Mouse (Mus musculus) ES-CJ7 (cell line): ENCODE data around the gene Rarres1.

ENCODE experiments used
- DNase-seq: peaks from one replicate; pipeline ENCODE4 v3.0.0; 2011; ENCODE audit warnings: low read depth, low spot score

Gene Rarres1

DNA sequence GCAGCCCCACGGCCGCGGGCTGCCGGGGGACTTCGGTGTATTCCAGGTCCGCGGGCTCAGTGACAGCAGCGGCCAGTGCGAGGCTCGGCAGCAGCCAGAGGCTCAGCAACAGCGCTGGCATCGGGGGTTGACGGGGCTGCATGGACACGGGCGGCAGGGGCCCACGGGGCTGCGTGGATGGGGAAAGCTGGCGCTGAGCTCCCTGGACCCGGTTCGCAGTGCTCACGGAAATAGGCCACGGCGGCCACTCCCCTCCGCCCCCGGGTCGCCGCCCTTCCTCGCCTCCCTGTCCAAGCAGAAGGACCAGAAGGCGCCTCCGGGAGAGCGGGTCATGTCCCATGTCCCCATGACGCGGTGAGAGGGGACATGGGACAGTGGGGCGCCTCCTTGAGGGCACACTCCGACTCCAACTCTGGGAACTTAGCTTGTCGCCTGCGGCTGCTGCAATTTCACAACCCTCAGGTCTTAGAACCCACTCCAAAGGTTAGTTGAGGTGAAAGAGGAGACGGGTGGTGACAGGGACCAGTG lies at the start of gene Rarres1:
Gene Rarres1 (minus strand): TSS at position 250 of the 528 bp plus-strand sequence.
- peak; percentile 20 for DNase-seq

DNA sequence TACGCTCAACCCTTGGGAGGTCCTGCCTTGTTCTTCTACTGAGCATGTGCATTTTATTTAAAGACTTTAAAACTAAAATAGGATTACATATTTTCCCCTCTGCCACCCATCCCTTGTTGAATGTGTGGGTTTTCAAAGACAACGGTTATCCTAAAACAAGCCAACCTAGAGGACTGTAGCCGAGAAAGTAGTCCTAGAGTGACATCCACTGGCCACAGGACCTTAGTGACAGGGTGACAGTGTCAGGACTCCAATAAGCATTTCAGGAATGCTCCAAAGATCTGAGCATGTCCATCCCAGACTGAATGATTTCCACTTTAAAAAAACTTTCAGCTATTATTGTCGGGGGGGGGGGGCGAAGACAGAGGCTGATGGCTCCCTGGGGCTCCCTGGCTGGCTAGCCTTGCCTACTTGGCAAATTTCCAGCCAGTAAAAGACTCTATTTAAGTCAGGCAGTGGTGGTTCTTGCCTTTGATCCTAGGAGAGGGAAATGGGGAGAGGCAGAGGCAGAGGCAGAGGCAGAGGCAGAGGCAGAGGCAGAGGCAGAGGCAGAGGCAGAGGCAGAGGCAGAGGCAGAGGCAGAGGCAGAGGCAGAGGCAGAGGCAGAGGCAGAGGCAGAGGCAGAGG lies 49.5 kb upstream of the Rarres1 start:
- DNase-seq, result peak; percentile 23

DNA sequence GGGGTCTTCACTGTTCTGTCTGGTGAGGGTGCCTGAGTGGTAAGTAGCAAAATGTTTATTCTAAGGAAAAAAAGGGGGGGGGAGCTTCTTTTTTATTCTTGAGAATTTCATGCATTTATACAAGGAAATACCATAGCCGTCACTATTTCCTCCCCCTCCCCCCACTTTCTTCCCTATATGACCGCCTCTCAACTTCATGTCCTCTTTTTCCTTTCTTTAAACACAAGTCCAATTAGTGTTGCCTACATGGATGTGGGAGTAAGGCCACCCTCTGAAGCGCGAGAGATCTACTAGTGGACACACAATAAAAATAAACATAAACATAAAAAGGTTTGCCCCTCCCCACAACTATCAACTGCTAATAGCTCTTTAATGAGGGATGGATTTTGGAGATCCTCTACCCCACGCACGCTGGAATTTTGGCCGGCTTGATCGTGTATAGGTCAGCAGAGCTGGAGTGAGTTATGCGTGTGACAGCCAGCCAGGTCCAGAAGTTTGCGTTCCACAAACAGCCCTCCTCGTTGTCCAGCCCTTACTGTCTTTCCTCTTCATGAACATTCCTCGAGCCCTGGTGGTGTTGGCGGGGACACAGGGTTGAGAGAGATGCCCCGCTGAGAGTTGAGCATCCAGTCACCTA lies 42.5 kb upstream of the Rarres1 start:
- no peak for DNase-seq

DNA sequence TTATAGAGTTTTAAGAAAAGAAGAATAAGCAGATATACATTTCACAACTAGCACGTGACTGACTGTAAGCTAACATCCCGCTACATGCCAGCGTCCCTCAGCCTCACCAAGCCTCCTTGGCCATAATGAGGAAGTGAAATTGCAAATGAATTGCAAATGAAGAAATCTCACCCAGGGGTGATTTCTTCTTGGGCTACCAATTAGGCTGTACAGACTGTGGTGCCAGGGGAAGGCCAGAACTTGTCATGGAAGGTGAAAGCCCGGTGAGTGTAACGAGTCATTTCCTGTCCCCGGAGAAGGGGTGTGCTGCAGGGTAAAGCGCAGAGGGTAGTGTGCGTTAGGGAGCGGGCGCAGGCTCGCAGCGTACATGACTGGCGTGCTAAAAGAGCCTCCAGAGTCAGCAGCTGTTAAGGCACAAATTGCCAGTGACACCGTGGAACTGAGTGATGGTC lies 41.9 kb upstream of the Rarres1 start:
- DNase-seq, result no peak

DNA sequence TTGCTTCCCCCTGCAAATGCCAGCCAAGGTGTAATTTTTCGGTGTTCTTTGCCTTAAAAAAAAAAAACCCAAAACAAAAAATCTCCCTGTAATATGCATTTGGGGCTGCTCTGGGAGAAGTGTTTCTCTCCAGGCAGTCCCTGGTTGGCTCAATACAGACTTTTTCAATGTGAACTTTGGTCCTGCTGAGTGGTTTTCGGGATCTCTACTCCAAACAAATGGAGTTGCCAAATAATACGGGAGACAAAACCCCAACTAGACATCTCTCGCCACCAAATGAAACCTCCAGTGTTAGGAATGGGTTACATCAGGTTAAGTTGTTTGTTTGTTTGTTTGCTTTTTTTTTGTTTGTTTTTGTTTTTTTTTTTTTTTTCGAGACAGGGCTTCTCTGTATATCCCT lies 39.9 kb upstream of the Rarres1 start:
- no peak for DNase-seq

DNA sequence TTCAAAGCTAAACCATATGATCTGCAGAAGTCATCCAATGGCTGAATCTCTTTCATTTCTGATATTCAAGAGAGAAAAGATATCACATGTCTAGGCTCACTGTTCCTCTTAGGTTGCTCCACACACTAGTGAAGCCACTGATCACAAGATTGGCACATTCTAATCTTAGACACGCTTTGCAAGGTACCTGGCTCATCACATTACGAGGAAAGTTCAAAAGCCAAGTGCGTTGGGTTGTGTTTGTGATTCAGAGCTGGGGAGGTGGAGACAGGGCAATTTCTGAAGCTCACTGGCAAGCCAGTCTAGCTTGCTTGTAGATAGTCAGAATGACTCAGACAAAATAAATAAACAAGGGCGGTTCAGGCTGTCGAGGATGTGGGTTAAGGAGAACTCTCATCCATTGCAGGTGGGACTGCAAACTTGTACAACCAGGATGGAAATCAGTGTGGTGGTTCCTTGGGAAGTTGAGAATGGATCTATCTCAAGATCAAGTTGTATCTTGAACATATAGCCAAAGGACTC lies 38.7 kb upstream of the Rarres1 start:
- DNase-seq, result no peak

DNA sequence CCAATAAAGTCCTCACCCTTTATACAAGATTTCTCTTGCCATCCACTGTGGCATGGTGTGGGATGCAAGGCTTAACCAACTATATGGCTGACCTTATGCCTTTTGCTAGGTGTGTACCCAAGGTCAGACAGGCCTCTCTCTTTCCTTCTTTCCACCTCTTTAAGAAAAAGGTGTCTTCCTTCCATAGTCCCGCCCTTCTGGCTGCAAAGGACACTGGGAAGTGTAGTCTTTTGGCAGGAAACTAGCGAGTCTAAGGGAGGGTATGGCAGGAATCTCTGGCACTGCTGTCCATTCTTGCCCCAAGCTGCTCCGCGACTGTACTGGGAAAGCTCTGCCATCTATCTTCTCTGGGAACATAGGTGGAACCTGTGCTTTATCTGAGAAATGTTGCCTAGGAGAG lies 38.0 kb upstream of the Rarres1 start:
- DNase-seq, result peak; percentile 29

DNA sequence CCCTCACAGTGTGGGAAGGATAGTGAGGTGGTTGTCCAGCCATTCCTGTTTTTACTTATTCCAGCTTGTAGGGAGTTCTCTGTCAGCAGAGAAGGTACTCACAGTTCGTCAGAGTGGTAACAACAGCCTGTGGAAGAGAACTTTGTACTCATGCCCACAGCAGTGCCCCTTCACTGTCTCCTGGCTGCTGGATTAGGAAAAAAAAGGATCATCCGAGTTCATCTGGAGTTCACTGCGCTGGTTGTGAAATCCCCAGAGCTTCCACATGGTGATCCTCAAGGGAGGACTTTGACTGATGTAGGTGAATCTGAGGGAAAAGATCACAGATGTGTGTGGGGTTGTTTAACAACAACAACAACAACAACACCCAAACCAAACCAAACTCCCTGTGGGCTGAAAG lies 35.9 kb upstream of the Rarres1 start:
- DNase-seq, result no peak

DNA sequence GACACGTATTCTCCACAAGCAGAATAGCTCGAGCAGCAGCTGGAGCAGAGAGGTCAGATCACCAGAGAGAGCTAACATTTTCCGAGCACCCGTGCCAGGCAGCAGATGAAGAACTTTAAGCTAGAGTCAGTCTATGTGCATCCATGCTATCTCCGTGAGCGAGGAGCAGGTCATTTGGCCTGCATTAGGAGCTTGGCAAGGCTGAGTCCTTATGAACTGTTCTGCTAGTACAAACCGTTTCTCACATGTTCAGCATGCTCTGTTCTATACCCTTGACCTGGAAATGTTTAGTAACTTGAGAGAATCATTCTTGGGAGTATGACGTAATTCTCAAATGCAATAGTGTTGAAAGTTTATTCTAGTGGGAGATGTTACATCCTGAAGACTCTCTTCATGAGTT lies 28.3 kb upstream of the Rarres1 start:
- DNase-seq, result no peak

DNA sequence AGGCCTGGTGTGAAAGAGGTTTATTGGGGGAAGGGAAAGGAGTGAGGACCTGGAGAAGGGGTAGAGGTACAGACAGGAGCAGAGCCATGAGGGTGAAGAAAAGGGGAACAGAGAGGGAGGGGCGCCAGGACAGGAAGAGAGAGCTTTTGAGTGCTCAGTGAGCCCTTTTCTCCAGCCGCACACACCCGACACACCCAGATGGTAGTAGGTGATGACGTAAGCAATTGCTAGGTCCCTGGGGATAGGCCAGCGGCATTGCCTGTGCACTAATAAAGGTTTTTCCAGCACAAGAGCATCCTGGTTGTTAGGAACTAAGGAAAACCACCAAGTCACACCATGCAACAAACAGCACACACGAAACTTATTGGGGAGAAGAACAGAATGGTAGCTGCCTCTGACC lies 9.4 kb upstream of the Rarres1 start:
- DNase-seq, result no peak

DNA sequence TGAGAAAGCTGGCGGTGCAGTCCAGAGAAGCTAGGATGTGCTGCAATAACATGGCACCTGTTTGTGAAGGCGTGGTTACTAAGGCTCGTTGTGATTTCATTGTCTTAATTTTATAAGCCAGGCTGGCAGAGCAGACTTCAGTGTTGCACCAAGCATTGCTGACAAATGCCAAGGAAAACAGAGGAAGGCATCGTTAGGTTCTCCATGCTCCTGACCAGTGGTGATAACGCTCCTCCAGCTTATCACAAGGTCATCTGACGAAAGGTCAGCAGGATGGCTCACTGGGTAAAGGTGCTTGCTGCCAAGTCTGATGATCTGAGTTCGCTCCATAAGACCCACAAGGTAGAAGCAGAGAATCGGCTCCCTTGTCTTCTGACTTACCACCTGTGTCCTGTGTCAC lies 7.4 kb upstream of the Rarres1 start:
- no peak for DNase-seq

DNA sequence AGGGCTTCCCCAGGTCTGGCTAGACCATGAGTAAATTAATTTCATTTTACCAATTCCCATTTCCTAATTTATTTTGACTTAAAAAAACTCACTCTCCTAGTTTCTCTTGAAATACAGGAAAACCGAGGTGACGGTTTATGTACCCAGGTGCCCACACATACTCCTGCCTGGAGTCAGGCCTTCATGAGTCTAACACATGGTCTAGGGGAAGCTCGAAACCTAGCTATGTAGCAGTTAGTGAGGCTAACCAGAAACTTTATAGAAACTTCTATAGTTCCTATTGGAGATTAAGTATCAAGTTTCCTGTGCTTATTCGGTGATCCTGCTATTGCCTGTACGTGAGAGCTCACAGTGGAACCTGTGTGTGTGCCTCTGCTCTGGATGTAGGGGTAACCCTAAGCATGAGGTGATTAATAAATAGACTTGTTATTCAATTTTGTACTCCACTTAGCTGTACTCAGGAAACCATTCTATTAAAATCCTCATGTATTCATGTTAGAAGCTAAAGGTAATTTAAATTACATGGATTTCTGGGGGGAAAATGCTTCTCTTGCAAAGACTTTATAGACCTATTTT lies 5.3 kb upstream of the Rarres1 start:
- no peak for DNase-seq

DNA sequence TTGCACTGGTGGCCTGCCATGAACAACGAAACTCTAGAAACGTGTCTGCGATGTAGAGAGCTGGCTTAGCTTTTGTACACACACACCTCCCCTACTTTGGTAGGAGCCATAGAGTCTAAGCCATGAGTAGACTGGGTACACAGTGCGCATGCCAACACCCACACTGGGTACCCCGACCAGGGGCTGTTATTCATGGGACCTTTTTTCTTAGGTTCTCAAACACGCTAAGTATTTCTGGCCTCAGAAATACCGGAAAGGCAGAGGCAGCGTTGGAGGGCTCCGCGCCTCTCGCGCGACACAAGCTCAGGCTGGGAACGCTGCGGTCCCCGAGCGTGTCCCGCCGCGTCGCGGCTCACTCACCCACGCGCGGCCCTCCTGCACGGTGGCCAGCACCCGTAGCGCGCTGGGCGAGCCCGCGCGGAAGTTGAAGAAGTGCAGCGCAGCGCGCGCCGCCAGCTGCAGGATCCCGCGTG lies 486 bp downstream of the Rarres1 start:
- DNase-seq, result no peak

DNA sequence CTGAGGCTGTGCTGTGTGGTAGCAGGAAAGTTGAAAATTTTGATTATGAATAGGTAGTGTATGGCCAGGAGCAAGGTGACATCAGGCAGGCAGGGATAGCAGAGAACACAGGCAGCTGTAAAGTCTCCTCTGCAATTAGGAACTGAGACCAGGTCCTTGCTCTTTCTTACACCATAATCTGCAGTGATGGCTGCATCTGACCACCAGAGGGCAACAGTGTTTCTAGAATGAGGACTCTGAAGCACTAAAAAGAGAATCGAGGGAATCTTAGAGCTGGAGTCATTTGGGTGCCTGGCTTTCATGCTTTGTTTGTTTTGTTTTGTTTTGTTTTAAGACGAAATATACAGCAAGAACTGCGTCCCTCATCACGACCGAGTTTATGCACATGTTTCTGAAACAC lies 2.5 kb downstream of the Rarres1 start:
- DNase-seq, result peak; percentile 78

DNA sequence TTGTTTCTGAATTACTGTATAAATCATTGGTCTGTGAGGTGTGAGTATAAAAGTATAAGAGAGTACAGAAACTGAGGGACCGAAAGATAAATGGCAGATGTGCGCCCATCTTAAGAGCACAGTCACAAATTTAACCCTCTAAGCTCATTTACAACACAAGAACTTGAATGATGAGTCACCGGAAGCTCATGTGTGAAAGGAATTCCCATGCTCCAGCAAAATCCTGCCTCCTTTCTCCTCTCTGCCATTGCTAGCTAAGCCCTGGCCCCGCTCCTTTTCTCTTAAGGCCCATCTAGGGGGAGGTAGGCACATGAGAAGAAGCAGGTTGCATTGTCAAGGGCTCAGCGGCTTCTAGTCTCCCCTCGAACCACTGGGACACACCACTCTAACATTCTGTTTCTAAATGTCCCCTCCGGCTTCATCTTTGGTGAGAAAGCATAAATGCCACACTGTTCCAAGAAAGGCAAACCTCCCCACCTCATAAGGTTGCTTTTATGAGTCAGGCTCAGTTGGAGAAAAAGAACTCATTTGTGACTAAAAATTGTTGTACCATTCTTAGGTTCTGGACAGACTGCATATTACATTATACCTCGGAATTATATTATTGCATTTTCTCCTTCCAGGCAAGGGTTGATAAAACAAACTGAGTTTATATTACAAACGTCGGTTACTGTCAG lies 7.0 kb downstream of the Rarres1 start:
- DNase-seq, result no peak

DNA sequence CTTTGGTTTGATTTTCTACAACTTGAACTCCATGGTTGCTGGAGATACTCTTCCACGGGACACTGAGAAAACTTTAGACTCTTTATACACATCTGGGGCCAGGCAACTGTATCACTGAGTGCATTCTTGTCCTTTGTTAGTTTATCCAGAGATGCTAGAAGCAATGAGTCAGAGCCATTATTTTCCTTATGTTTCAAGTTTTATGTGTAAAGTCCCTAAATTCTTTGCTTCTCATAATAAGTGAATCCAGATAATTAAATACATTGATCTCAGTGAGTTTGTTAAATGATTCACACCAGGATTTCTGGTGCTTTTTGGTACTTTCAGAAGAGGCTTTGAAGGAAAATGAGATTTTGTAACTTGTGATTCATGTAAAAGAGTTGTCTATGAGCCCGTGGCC lies 10.0 kb downstream of the Rarres1 start:
- DNase-seq, result no peak

DNA sequence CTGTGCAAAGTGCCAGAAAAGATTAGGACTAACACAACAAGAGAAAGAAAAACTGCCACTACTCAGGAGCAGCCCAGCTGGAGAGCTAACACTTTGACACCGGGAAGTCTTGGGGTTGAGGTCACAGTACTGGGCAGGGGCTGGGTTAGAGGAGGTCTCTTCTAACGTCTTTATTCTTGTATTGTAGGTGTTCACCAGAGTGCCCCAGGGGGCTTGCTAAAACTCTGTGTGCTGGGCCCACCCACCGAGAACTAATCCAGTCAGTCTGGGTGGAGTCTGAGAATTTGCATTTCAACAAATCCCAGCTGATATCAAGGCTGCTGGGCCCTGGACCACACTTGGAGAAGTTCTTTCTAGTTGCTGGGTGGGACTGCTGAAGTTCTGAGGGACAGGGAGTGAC lies 11.4 kb downstream of the Rarres1 start:
- DNase-seq, result peak; percentile 92

DNA sequence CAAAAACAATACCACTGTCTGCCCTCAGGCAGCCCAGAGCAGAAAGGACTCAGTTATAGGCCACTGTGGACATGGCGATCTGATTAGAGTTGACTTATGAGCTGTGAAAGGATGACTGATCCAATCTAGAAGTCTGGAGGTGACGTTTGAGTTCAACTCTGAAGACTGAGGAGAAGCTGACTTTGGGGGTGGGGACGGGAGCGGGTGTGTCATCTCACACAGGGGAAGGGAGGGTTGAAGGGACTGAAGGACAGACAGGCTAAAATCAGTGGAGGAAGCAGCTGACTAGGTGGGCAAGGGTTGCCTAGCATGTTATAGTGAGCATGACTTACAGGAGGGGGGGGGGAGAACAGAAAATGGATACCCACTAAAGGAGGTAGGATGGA lies 15.9 kb downstream of the Rarres1 start:
- no peak for DNase-seq

DNA sequence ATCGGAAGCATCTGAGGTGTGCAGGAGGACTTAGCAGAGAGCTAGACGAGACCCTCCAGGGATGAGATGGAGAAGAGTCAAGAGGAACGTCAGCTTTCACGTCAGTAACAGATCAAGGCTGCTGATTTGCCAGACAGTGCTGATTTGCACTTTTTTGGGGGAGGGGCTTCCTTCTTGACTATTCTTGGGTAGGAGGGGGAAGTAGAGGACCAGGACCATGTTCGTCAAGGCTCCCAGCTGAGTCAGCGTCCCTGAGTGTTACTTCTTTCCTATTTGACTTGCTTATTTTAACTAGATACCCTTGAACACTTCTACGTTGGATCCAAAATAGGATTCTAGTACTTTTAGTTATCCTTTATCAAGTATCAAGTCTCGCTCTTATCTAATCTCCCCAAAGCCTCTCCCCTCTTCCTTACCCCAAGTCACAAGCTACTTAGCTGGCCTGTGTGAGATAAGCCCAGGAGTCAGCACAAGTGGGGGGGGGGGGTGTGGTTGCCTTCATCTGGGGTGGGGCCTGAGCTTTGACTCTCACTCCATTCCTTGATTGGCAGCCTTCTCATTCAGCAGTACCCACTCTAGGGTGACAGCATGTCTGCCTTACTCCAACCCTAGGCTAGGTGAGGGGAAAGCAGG lies 16.4 kb downstream of the Rarres1 start:
- DNase-seq, result no peak

DNA sequence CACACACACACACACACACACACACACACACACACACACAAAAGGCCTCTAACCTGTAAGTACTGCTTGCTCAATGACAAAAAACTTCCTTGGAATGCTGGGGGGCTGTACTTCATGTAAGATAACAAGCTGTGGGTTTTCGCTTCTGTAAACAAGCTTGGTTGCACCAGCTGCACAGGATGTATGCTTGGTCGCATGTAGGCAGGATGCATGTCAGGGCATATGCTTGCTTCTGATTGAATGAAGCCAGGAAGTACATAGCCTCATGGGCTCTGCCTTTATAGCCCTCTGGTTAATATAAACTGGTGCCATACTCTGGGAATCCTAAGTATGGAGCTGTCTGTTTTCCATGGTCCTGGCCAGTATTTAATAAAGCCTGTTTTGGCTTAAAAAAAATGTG lies 17.3 kb downstream of the Rarres1 start:
- no peak for DNase-seq

DNA sequence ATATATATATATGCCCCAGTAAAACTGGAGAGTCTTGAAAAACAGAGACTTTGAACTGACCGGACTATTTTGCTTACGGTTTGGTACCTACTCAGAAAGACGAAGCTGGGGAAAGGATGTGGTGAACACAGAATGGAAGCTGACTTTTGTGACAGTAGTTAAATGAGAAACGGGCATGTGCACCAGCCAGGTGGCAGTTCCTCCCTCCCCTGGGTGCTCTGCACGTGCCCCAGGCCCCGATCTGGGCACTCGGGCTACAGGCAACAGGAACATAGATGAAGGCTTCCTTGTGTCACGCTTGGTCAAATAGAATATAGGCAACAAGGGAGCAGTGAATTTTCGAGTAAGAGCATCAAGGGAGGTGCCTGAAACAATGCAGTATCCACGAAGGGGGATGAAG lies 19.0 kb downstream of the Rarres1 start:
- DNase-seq, result no peak

DNA sequence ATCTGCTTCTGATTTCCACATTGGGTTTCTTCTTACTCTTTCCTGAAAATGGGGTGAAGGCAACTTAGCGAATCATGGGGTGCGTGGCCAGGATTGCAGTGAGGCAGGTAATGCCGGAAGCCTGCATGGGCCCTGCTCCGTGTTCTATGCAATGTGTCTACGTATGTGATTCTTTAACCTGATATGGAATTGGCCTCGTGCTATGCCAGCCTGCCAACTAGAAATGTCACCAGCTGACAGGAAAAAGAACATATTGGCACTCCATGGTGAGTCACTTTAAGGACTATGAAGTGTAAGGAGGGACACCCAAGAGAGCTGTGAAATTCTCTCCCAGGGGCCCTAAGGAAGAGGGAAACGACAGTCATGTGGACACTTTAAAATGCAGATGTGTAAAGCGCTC lies 22.2 kb downstream of the Rarres1 start:
- DNase-seq, result no peak
